Mouse (Mus musculus) layer of hippocampus, adult 9-10 months (tissue): ENCODE results near the gene Tpsab1.

Experiments
- DNase-seq: peaks from one replicate; pipeline ENCODE4 v3.0.0; 2022; ENCODE audit warnings: low spot score

Gene Tpsab1

GRCm38 (mm10) chr17:25345462-25345861, at the start of gene Tpsab1:
Tpsab1 (minus strand) TSS chr17:25345562.
- no peak for DNase-seq

GRCm38 (mm10) chr17:25394526-25394925, 49.2 kb upstream of the Tpsab1 start:
- no peak for DNase-seq

GRCm38 (mm10) chr17:25374011-25374410, 28.6 kb upstream of the Tpsab1 start:
- no peak for DNase-seq

GRCm38 (mm10) chr17:25372491-25372890, 27.1 kb upstream of the Tpsab1 start:
- DNase-seq, result no peak

GRCm38 (mm10) chr17:25368973-25369372, 23.6 kb upstream of the Tpsab1 start, which contains the start of gene Tpsg1:
Tpsg1 (plus strand) TSS chr17:25369273.
- DNase-seq, result no peak

GRCm38 (mm10) chr17:25366005-25366404, 20.6 kb upstream of the Tpsab1 start, which contains the start of gene Tpsb2:
Tpsb2 (plus strand) TSS chr17:25366305.
- no peak for DNase-seq

- no peak for DNase-seq
These were observed 18.4 kb upstream of the Tpsab1 start for GRCm38 (mm10) chr17:25363726-25364125.

GRCm38 (mm10) chr17:25361291-25361690, 15.9 kb upstream of the Tpsab1 start:
- no peak for DNase-seq

GRCm38 (mm10) chr17:25341490-25341889, 3.9 kb downstream of the Tpsab1 start:
- no peak for DNase-seq

GRCm38 (mm10) chr17:25340003-25340402, 5.4 kb downstream of the Tpsab1 start:
- DNase-seq, result no peak

GRCm38 (mm10) chr17:25338218-25338617, 7.1 kb downstream of the Tpsab1 start:
- DNase-seq, result no peak

GRCm38 (mm10) chr17:25333943-25334342, 11.4 kb downstream of the Tpsab1 start:
- peak; percentile 27 for DNase-seq

- no peak for DNase-seq
These were observed 13.0 kb downstream of the Tpsab1 start for GRCm38 (mm10) chr17:25332321-25332720.

- DNase-seq, result no peak
These were observed 22.4 kb downstream of the Tpsab1 start for GRCm38 (mm10) chr17:25322930-25323329.

GRCm38 (mm10) chr17:25320819-25321218, 24.5 kb downstream of the Tpsab1 start:
- DNase-seq, result no peak

- DNase-seq, result no peak
These were observed 27.0 kb downstream of the Tpsab1 start, which contains the start of gene Prss29 for GRCm38 (mm10) chr17:25318354-25318753. Prss29 (plus strand) TSS chr17:25318654.

GRCm38 (mm10) chr17:25308346-25308745, 37.0 kb downstream of the Tpsab1 start, which contains the start of gene Prss28:
Prss28 (plus strand) TSS chr17:25308646.
- no peak for DNase-seq

- DNase-seq, result no peak
These were observed 47.3 kb downstream of the Tpsab1 start, which contains the start of gene Prss34 for GRCm38 (mm10) chr17:25298094-25298493. Prss34 (plus strand) TSS chr17:25298394.

- DNase-seq, result no peak
These were observed 51.3 kb downstream of the Tpsab1 start for GRCm38 (mm10) chr17:25294111-25294510.

GRCm38 (mm10) chr17:25293495-25293894, 51.9 kb downstream of the Tpsab1 start:
- no peak for DNase-seq
